Mouse (Mus musculus): ENCODE data around the gene 1500011B03Rik. TPM values are rescaled to one million over a fixed set of nuclear protein-coding genes. Genes with fewer than 3 reads are reported as not detected.
A peak's percentile ranks its signal among the peaks of the same experiment; 100 is the strongest.

Gene 1500011B03Rik
- polyA plus RNA-seq, 1 experiment: 223 TPM

GRCm38 (mm10) chr5:114809826-114810225, 13.4 kb downstream of the 1500011B03Rik start:
- DNase-seq (ENCODE audit: extremely low spot score in 1 of 2, low spot score in 1 of 2): no peak

DNA sequence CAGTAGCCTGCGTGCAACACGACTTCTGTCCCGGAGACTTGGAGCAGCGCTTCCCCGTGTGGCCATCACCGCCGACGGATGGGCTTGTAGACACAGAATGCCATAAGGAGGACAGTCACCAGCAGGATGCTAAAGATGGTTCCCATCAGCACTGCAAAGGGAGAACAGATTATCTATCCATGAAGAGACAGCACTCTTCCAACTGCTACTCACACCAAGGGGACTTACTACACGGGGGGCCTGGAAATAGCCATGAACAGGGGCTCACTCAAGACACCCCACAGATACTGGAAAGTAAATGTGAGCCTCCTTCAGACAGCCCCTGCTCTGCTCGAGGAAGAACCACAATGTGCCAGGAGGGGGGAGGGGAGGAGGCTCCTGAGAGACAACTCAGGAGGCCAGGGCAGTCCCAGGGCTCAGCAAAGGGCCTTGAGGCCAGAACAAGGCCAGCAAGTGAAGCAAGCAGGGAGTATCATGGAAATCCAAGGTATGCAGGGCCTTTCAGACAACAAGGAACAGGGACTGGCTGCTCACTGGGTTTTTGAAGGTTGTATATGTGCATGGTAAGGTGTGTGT, 14.0 kb downstream of the 1500011B03Rik start:
- DNase-seq (ENCODE audit: extremely low spot score in 1 of 2, low spot score in 1 of 2): no peak

DNA sequence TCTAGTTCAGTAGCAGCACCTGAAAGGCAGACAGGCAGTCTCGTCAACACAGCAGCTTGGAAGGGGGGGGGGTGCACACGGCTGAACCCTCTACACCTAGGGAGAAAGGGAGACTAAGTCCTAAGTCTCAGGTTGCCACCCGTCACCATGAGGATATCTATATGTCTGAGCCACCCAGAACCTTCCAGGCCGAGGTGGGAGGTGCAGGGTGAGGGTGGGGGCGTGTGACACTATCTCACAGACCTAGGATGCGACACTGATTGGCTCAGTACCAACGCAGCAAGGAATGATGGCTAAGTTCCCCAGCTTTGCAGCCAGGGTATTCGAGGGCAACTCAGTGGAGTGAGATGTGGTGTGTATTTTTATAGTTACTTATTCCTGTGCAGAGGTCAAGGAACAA, 14.9 kb downstream of the 1500011B03Rik start:
- no peak for DNase-seq (ENCODE audit: extremely low spot score in 1 of 2, low spot score in 1 of 2)

DNA sequence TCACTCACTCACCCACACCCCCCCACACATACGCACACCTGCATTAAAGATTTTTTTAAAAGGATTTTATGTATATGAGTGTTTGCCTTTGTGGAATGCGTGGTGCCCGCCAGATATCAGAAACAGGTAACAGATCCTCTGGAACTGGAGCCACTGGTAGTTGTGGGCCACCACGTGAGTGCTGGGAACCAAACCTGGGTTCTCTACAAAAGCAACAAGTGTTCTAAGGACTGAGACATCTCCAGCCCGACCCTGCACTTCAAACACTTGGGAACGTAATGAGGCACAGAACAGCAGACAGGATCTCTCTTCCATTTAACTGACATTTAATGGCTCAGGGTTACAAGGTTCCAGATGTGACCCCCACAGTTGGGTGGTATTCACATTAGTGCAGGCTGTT, 15.4 kb downstream of the 1500011B03Rik start:
- DNase-seq (ENCODE audit: extremely low spot score in 1 of 2, low spot score in 1 of 2): no peak

DNA sequence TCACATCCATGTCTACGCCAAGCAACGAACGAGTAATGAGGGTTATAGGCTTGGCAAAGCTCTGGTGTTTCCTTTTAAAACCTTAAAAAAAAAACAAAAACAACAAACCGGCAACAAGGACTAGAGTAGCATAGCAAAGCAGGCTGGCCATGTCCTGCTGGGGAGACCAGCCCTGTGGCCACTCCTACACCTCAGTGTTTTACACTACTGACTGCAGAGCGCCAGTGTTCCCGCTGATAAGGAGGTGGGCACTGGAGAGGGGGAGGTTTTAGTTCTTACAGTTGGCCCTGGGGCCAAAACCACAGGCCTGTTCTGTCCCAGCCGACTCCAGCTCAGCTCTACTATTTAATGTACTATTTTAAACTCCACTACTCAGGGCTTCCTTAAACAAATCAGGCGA, 15.8 kb downstream of the 1500011B03Rik start:
- no peak for DNase-seq (ENCODE audit: extremely low spot score in 1 of 2, low spot score in 1 of 2)

DNA sequence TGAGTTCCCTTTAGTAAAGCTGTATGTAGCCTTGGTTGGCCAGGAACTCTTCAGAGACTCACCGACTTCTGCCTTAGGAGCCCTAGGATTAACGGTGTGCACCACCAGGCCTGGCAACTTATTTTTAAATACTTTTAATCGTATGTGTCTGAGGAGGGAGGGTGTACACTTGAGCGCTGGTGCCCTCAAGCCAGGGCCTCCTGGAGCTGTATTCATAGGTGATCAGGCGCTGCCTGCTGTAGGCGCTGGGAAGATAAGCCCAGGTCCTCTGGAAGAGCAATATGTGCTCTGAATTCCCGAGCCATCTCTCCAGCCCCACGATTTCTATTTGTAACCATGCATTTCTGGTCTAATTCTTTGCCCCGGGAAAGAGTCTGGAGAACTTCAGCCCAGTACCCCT, 16.2 kb downstream of the 1500011B03Rik start:
- DNase-seq (ENCODE audit: extremely low spot score in 1 of 2, low spot score in 1 of 2): no peak

- DNase-seq (ENCODE audit: extremely low spot score in 1 of 2, low spot score in 1 of 2): no peak
Measured at GRCm38 (mm10) chr5:114806636-114807035, 16.6 kb downstream of the 1500011B03Rik start.

DNA sequence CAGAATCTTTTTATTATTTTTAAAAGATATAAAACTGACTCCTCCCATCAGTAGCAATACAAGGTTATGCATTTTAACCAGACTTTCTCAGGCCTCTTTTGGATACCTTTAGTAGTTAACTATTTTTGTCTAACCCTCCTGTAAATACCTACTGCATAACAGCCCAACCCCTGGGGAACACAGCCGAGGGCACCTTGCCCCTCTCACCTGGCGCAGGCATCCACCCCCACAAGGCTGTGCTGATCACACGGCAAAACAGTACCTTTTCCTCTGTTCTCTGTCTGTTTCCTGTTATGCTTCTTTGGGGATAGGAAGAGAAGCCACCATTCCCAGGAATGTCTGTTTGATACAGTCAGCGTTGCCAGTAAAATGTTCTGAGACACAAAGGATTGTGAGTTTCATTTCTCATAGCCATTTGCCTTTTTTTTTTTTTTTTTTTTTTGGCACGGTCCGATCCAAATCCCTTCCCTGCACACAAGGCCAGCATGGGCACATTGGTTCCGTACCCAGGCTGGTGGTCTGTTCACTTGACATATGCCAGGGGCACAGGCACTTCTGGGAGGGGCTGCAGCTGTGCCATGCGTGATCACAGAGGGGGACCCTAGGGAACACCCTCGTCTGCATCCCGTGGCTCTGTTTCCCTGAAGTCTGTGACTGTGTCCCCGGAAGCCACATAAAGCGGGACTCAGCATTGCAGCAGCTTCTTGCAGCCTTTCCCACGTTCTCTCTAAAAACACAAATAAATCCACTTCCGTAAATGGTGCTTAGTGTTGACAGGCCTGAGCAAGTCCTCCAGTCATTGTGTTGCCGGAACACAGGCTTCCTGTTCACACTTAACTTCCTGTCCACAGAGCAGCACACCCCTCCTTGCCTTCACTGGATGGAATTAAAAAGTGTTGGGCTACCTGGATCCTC, 17.6 kb downstream of the 1500011B03Rik start:
- no peak for DNase-seq (ENCODE audit: extremely low spot score in 1 of 2, low spot score in 1 of 2)

DNA sequence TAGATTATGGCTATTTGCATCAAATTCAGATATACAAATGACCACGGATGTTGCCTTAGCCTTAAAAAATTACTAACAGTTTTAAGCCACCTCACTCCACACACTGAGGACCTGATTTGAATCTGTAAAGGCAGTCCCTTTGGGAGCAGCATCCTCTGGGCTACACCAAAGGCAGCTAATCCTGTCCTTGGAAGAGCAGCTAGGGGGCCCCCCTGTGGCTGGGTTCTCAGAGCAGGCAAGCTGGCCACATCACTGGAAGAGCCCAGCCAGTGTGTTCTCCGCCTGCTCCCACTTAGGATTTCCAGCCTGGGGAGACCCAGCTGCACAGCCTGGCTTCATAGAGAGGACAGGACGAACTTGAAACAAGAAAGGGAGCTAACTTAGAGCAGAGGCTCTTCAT, 18.3 kb downstream of the 1500011B03Rik start:
- DNase-seq (ENCODE audit: extremely low spot score in 1 of 2, low spot score in 1 of 2): peak in 1 of 2 experiments; percentile 77

DNA sequence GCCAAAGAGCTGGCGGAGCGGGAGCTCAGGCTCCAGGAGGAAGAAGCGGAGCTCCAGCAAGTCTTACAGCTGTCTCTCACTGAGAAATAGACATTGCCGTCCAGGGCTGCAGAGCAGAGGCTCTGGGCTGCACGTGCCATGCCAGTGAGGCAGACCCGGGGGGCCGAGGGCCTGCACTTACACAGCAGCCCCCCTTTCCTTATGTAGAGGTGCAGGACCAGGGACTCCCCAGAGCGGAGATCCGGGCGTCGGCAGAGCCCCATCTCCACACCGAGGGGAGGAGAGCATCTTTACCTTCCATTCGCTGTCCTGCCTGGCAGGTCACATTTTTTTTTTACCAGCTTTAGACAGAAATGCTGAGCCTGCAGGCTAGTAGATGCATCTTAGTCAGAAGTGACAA, 18.9 kb downstream of the 1500011B03Rik start:
- no peak for DNase-seq (ENCODE audit: extremely low spot score in 1 of 2, low spot score in 1 of 2)

- DNase-seq (ENCODE audit: extremely low spot score in 1 of 2, low spot score in 1 of 2): no peak
Measured at GRCm38 (mm10) chr5:114803231-114803630, 20.0 kb downstream of the 1500011B03Rik start.

GRCm38 (mm10) chr5:114801841-114802240, 21.4 kb downstream of the 1500011B03Rik start:
- DNase-seq (ENCODE audit: extremely low spot score in 1 of 2, low spot score in 1 of 2): no peak

DNA sequence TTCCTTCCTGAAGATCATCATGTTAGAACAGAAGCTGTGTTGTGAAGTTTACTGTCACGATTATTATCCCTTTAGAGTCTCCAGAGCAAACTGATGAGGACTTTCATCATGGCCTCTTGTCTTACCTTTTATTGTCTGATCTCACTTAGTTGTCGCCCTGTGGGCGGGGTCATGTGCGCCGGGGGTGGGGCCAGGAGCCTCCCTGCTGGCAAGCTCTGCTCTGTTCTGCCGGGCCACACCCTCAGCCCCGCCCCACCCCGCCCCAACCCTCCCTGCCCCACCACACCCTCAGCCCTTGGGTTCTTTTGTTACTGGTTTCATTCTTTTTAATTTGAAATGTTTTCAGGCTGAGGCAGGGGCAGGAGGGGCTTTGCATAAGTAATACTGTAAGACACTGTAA, 22.2 kb downstream of the 1500011B03Rik start:
- DNase-seq (ENCODE audit: extremely low spot score in 1 of 2, low spot score in 1 of 2): no peak

DNA sequence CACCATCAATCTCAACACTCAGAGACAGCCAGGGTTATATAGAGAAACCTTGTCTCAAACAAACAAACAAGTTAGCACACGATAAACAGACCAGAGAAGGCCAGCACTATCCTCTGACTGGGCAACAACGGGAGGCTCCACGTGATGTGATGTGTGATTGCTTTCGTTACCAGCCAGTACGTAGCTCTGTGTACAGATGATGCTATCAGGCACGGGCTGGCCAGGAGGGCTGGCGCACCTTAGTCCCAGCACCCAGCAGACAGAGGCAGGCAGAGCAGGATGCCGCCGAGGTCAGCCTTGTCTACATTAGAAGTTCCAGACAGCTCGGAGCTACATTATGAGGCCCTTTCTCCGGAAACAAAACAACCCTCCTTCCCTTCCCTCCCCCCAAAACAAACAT, 23.4 kb downstream of the 1500011B03Rik start:
- DNase-seq (ENCODE audit: extremely low spot score in 1 of 2, low spot score in 1 of 2): no peak

- no peak for DNase-seq (ENCODE audit: extremely low spot score in 1 of 2, low spot score in 1 of 2)
Measured at GRCm38 (mm10) chr5:114797253-114797652, 26.0 kb downstream of the 1500011B03Rik start.

DNA sequence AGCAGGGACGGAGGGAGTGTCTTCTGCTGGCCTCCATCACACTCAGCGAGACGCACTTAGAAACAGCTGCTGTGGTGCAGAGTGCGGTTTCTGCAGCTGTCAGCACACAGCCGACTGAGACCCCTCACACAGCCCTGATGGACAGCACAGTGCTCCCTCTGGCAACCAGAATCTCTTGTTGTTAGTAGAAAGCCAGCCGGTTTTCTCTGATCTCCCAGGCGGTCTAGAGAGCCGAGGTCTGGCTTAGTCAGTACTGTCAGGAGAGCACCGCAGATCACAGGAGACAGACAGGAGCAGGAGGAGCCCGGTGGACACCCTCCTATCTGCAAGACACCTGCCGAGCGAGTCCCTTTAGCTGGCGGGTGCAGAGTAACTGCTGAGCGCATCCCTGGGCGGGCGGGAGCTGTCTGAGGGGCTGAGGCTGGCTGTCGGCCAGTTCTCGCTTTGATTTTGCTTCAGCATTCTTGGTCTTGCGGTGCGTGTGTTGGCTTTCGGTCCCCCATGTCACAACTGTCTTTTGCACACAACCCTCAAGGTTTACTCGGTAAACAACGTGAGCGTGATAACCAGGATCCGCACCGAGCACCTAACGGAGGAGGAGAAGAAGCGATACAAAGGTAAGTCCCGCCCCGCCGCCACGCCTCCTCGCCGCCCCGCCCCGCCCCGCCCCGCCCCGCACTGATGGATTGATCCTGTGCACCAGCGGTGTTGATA, 26.8 kb downstream of the 1500011B03Rik start:
- DNase-seq (ENCODE audit: extremely low spot score in 1 of 2, low spot score in 1 of 2): no peak

GRCm38 (mm10) chr5:114795653-114796052, 27.6 kb downstream of the 1500011B03Rik start:
- DNase-seq (ENCODE audit: extremely low spot score in 1 of 2, low spot score in 1 of 2): no peak

- DNase-seq (ENCODE audit: extremely low spot score in 1 of 2, low spot score in 1 of 2): no peak
Measured at GRCm38 (mm10) chr5:114795231-114795630, 28.0 kb downstream of the 1500011B03Rik start.

DNA sequence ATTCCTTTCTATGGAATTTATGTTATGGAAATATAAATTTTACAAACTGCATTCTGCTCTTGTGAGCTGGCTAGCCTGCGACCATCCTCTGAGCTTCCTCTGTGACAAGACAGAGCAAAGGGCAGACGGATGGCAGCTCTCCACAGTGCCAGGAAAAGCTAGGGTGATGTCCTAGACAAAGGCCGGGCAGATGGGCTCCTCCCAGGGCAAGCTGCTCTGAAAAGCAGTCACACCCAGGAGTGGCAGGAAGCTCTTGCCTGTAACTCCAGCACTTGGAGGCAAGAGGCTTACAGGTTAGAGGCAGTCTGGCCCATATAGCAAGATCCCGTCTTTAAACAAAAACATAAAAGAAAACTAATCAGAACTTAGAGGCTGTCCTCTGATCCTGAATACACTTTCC, 28.7 kb downstream of the 1500011B03Rik start:
- DNase-seq (ENCODE audit: extremely low spot score in 1 of 2, low spot score in 1 of 2): no peak

GRCm38 (mm10) chr5:114793317-114793716, 30.0 kb downstream of the 1500011B03Rik start:
- DNase-seq (ENCODE audit: extremely low spot score in 1 of 2, low spot score in 1 of 2): no peak

DNA sequence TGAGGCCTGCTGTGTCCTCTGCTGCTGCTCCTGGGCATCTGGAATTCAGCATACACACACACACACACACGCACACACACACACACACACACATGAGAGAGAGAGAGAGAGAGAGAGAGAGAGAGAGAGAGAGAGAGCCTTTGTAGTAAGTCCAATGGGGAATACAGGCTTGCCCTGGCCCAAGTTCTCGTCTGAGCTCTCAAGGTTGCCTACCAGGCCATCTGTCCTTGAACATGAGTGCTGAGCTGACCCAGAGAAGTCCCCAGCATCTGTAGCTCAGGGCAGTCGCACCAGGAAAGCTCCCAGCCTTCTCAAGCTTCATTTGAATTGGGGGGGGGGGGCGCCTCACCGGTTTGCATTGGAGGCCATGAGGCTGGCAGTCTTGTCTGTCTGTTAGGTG, 38.1 kb downstream of the 1500011B03Rik start:
- DNase-seq (ENCODE audit: extremely low spot score in 1 of 2, low spot score in 1 of 2): no peak
